Mouse (Mus musculus) stomach, embryonic 14.5 days (tissue): ENCODE results near the gene Rtl6. TPM values are rescaled to one million over a fixed set of nuclear protein-coding genes. Genes with fewer than 3 reads are reported as not detected.

ENCODE experiments used
- ATAC-seq: fragments of 200-750 bp; cut with Nextera tagmentation; 2 replicates; pipeline ENCODE4 v1.8.0; 2017; ENCODE audit warnings: low read depth, moderate TSS enrichment; ENCODE audit not compliant: insufficient number of reproducible peaks, insufficient read depth, low FRiP score
- H3K27ac ChIP-seq: fragments of 300-500 bp; sonication (generic); 2 replicates; pipeline ENCODE4 v1.5.1; 2014; ENCODE audit warnings: mild to moderate bottlenecking, low read length, moderate library complexity, mixed read lengths
- H3K27me3 ChIP-seq: fragments of 300-500 bp; sonication (generic); 2 replicates; pipeline ENCODE4 v1.6.1; 2014; ENCODE audit warnings: low read length, control low read depth, mixed read lengths; ENCODE audit not compliant: control insufficient read depth, insufficient read depth
- H3K36me3 ChIP-seq: fragments of 300-500 bp; sonication (generic); 2 replicates; pipeline ENCODE4 v1.6.1; 2014; ENCODE audit warnings: mild to moderate bottlenecking, control low read depth, low read length, moderate library complexity, mixed read lengths; ENCODE audit not compliant: control insufficient read depth, insufficient read depth
- H3K4me1 ChIP-seq: fragments of 300-500 bp; sonication (generic); 2 replicates; pipeline ENCODE4 v1.6.1; 2014; ENCODE audit warnings: low read length, control low read depth, mixed read lengths; ENCODE audit not compliant: control insufficient read depth, insufficient read depth
- H3K4me2 ChIP-seq: fragments of 300-500 bp; sonication (generic); replicated peaks from 2 replicates; pipeline ENCODE4 v1.6.1; 2014; ENCODE audit warnings: low read depth, low read length, control low read depth
- H3K4me3 ChIP-seq: fragments of 300-500 bp; sonication (generic); 2 replicates; pipeline ENCODE4 v1.5.1; 2014; ENCODE audit warnings: low read depth, low read length, control low read depth
- H3K9ac ChIP-seq: fragments of 300-500 bp; sonication (generic); replicated peaks from 2 replicates; pipeline ENCODE4 v1.6.1; 2014; ENCODE audit warnings: low read depth, mild to moderate bottlenecking, control low read depth, low read length, moderate library complexity, mixed read lengths
- H3K9me3 ChIP-seq: fragments of 300-500 bp; sonication (generic); 2 replicates; pipeline ENCODE4 v1.6.1; 2016; ENCODE audit warnings: low read depth, low read length, control low read depth; ENCODE audit not compliant: control insufficient read depth
- WGBS: fragments of 180-500 bp; shearing (Covaris S2); extraction: QIAGEN DNeasy Blood & Tissue Kit; methylation state at CpG from one replicate; pipeline ENCODE4 v1.1.7; 2014; 5-methylcytosine and 5-hydroxymethylcytosine counted together
- polyA plus RNA-seq: library from polyadenylated mRNA; unstranded; fragments of >200 nt; fragmentation: Nextera tagmentation; extraction: Ambion mirVana; gene quantifications from 2 replicates; pipeline ENCODE4 v1.2.1, GENCODE M21; 2014

Rtl6 gene
- polyA plus RNA-seq, 1 experiment from 2014 or later = 8.4 TPM

DNA sequence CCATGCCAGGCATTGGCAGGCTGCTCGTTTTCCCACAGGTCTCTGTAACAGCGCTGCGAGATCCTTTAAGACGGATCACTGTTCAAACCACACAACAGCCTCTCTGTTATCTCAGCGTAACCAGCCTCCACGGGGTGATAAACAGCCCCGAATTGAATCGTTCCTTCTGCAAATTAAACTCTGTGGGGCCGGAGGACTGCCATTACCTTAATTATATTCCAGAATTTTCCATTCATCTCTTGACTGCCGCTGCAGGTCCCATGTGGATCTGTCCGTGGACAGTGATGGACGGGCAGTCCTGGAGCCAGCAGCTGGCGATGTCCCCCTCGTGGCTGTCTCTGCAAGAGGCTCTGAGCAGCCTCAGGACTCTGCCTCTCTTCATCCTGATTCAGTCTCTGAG lies 30.7 kb downstream of the Rtl6 start:
- no peaks in the 10 kb centered on the region for H3K4me1 ChIP-seq
- no peaks in the 10 kb centered on the region for H3K9me3 ChIP-seq
- no peaks in the 10 kb centered on the region for H3K36me3 ChIP-seq
- no peak for ATAC-seq
- no peak overlapping the region for H3K27ac ChIP-seq
- H3K27me3 ChIP-seq = no peaks in the 10 kb centered on the region
- no peak overlapping the region for H3K4me2 ChIP-seq
- H3K9ac ChIP-seq = no peak overlapping the region
- WGBS = 45% methylated on average over 14 of the region's 14 CpGs
- no peak overlapping the region for H3K4me3 ChIP-seq

GRCm38 (mm10) chr15:84525222-84525883 lies 32.3 kb downstream of the Rtl6 start:
- H3K4me1 ChIP-seq = no peaks in the 10 kb centered on the region
- WGBS = 68% methylated on average over 5 of the region's 5 CpGs
- no peaks in the 10 kb centered on the region for H3K36me3 ChIP-seq
- H3K4me2 ChIP-seq = no peak overlapping the region
- H3K9me3 ChIP-seq = no peaks in the 10 kb centered on the region
- no peak for ATAC-seq
- H3K4me3 ChIP-seq = no peak overlapping the region
- no peak overlapping the region for H3K27ac ChIP-seq
- H3K9ac ChIP-seq = no peak overlapping the region
- no peaks in the 10 kb centered on the region for H3K27me3 ChIP-seq

DNA sequence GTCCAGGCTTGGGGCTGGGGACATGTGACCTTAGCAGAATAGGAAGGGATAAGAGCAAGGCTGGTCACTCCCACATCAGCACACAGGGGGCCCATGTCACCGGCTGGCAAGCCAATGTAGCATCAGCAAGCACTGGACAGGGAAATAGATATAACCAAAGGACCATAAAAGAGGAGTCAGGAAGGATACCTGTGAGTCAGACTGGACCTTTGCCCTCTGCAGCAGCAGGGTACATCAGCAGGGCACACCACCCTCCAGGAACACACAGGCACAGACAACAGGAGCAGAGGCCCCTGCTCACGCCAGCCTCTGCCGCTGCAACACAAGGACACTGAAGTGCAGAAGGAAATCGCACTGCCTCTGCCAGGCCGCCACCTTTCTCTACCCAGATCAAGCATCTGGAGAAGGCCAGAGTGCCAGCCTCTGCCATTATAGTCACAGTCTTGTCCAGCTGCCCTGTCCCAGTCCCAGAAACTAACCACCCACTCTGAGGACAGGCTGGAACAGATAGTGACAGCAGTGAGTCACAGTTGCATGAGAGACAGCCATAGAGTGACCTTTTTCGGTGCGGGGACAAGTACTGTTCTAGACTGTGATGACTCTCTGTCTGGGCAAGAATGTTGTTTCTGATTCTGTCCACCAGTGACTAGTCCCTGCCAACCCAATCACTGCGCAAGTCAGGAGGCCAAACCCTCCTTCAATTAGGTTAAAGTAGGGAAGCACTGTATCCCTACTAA lies 34.5 kb downstream of the Rtl6 start:
- Histone ChIP-seq H3K27me3 (no peaks in the 10 kb centered on the region), H3K36me3 (no peaks in the 10 kb centered on the region), H3K9me3 (no peaks in the 10 kb centered on the region), H3K27ac (no peak overlapping the region), H3K9ac (no peak overlapping the region), H3K4me1 (no peaks in the 10 kb centered on the region), H3K4me3 (no peak overlapping the region), H3K4me2 (no peak overlapping the region)
- no peak for ATAC-seq
- 85% methylated on average over 8 of the region's 8 CpGs for WGBS

DNA sequence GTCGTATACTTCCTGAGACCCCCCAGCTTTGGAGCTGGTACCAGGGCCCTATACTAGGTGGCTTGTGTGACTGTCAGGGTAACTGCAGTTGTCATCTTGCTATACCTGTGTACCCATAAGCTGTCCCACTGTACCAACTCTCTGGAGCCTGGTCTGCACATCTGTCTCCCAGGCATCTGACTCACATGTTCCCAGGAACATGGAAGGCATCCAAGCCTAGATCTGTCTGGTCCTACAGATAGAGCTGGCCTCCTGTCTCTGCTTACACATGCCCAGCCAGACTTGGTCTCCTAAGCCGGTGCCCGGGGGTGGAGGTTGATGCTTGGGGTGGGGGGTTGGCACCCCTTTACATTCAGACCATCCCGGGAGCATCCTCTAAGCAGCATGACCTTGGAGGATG lies 36.1 kb downstream of the Rtl6 start:
- H3K36me3 ChIP-seq = no peaks in the 10 kb centered on the region
- H3K9ac ChIP-seq = no peak overlapping the region
- no peaks in the 10 kb centered on the region for H3K9me3 ChIP-seq
- H3K27ac ChIP-seq = no peak overlapping the region
- WGBS = 86% methylated on average over 4 of the region's 4 CpGs
- H3K27me3 ChIP-seq = no peaks in the 10 kb centered on the region
- no peak overlapping the region for H3K4me2 ChIP-seq
- no peak for ATAC-seq
- no peaks in the 10 kb centered on the region for H3K4me1 ChIP-seq
- no peak overlapping the region for H3K4me3 ChIP-seq

GRCm38 (mm10) chr15:84518540-84518939 lies 39.1 kb downstream of the Rtl6 start:
- Histone ChIP-seq H3K4me1 (no peaks in the 10 kb centered on the region), H3K9ac (no peak overlapping the region), H3K36me3 (no peaks in the 10 kb centered on the region), H3K27me3 (no peaks in the 10 kb centered on the region), H3K4me2 (no peak overlapping the region), H3K9me3 (no peaks in the 10 kb centered on the region), H3K4me3 (no peak overlapping the region), H3K27ac (no peak overlapping the region)
- 56% methylated on average over 8 of the region's 8 CpGs for WGBS
- ATAC-seq = no peak

DNA sequence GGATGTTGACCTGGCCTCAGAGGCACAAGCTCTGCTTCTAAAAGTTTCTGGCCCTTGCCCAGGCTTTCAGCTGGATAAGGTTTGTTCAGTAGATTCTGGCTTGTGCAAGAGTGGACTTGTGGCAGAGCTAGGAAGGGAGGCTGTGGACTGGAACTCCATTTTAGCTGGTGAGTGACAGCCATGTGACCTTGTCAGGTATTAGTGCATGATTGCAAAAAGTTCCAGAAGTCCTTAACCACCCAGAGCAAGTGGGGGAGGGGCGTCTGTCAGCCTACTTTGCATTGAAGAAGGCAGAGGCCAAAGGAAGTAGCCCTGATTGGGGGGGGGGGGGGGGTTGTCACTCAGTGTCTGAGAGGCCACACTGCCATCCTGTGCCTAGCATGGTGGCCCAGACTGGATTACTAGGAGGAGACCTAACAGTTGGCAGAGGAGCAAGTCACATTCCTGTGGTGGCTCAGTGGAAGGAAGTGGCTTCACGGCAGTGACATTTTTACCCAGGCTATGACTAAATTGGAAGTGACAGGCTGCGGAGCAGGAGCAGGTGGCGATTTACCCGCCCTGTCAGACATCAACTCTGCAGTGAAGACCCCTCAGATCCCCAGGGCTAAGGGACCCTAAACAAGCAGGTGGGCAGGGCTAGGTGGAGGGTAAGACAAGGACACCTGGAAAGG lies 44.9 kb downstream of the Rtl6 start:
- WGBS = 46% methylated on average over 5 of the region's 5 CpGs
- no peak for ATAC-seq
- H3K27ac ChIP-seq = no peak overlapping the region

DNA sequence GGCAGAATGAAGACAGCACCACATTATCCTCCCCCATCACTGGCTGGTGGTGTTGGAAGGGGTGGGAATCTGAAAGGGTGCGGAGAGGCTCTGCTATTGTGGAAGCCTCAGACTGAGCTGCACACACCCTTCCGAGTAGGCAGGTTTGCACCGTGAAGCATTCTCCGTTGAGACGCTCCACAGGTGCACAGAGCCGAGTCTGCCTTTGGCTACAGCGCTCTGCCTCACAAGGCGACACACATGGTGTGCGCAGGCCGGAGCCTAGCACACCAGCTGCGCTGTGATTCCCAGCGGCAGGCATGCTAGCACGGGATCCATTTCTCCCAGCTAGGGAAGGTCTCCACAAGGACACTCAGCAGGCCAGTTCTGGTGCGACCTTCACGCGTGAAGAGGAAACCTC lies 47.6 kb downstream of the Rtl6 start:
- no peak overlapping the region for H3K4me2 ChIP-seq
- WGBS = 68% methylated on average over 16 of the region's 16 CpGs
- H3K27ac ChIP-seq = no peak overlapping the region
- no peak overlapping the region for H3K4me3 ChIP-seq
- no peaks in the 10 kb centered on the region for H3K4me1 ChIP-seq
- H3K36me3 ChIP-seq = no peaks in the 10 kb centered on the region
- H3K27me3 ChIP-seq = no peaks in the 10 kb centered on the region
- H3K9ac ChIP-seq = no peak overlapping the region
- H3K9me3 ChIP-seq = no peaks in the 10 kb centered on the region
- ATAC-seq = no peak

More for the DNA sequence above, 44.9 kb downstream of the Rtl6 start:
- Histone ChIP-seq H3K9ac (no peak overlapping the region), H3K4me3 (no peak overlapping the region), H3K4me2 (no peak overlapping the region), H3K36me3 (no peaks in the 10 kb centered on the region), H3K4me1 (no peaks in the 10 kb centered on the region), H3K9me3 (no peaks in the 10 kb centered on the region), H3K27me3 (no peaks in the 10 kb centered on the region)

- Histone ChIP-seq H3K27ac (no peak overlapping the region), H3K27me3 (no peaks in the 10 kb centered on the region), H3K9me3 (no peaks in the 10 kb centered on the region), H3K4me1 (no peaks in the 10 kb centered on the region), H3K4me3 (no peak overlapping the region), H3K36me3 (no peaks in the 10 kb centered on the region), H3K9ac (no peak overlapping the region), H3K4me2 (no peak overlapping the region)
- 44% methylated on average over 5 of the region's 5 CpGs for WGBS
- ATAC-seq = no peak
These were observed 48.5 kb downstream of the Rtl6 start for GRCm38 (mm10) chr15:84509161-84509560.
